Comparison of ENCODE assay signal across 10 mouse cellular contexts in the genomic region with DNA sequence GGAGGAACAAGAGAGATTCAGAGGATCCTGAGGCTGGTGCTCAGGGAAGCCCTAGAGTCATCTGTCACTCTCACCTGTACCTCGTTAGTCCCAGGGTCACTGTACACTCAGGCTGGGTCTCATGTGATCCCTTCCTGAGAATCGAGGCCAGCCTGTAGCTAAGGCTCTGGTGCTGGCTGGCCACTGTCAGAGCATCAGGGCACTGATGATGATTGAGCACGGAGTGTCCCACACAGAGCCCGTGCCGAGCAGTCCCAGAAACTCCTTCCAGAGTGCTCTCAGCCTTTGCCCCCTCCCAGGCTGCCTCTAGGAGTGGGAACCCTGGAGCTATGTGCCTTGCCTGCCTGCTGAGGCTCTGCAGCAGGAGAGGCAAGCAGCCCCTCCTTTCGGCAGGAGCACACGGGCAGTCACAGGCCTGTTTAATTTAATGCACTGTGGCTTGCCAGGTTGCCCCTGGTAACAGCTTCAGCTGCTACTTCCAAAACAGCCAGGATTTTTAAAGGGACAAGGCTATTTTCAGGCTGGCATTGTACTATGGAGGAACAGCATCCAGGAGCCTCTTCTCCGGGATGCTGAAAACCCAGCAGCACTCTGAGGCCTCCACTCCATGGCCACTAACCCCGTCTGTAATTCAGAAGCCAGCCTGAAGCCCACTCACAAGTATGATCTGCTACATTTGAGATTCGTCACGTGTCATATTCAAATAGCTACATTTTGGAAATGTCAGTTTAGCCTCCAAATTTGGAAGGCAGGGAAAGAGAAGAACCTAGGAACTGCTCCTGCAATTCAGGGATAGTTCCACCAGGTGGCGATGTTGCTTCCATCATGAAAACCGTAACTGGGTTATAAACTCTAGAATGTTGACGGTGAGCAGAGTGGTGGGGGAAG. TPM values are rescaled to one million over a fixed set of nuclear protein-coding genes. Genes with fewer than 3 reads are reported as not detected.
DNase-seq lines count a peak whose midpoint lies in the region; ATAC-seq lines count a peak whose summit lies in the region.
"Had no signal": no experiment of that assay in that cellular context is flagged by ENCODE, and none has a peak within 500 bp of the region (broad histone marks: within the 10 kb centered on the region; RNA-seq: fewer than 3 reads in every experiment).

No protein-coding gene starts in this region.

- no peak overlapping the region for H3K4me3 ChIP-seq in heart, embryonic 12.5 days
- no peak overlapping the region for H3K4me3 ChIP-seq in embryonic facial prominence, embryonic 12.5 days
- no peak overlapping the region for H3K4me3 ChIP-seq in hindbrain, embryonic 11.5 days (ENCODE audit: low read depth, low read length)
- H3K4me3 ChIP-seq: myocyte had no signal

- no peaks in the 10 kb centered on the region for H3K9me3 ChIP-seq in heart, embryonic 12.5 days (replicated peaks)
- no peaks in the 10 kb centered on the region for H3K9me3 ChIP-seq in embryonic facial prominence, embryonic 12.5 days
- H3K9me3 ChIP-seq in hindbrain, embryonic 11.5 days (ENCODE audit: control insufficient read depth, low read length) = no peaks in the 10 kb centered on the region

- H3K36me3 ChIP-seq in heart, embryonic 12.5 days = no peaks in the 10 kb centered on the region
- no peaks in the 10 kb centered on the region for H3K36me3 ChIP-seq in embryonic facial prominence, embryonic 12.5 days
- H3K36me3 ChIP-seq in hindbrain, embryonic 11.5 days (ENCODE audit: control insufficient read depth, insufficient read depth, low read length) = no peaks in the 10 kb centered on the region

- no peak for ATAC-seq in heart, embryonic 12.5 days (ENCODE audit: insufficient number of reproducible peaks, low FRiP score)
- ATAC-seq in embryonic facial prominence, embryonic 12.5 days (ENCODE audit: insufficient number of reproducible peaks, insufficient read depth, low FRiP score, low TSS enrichment) = peak; percentile 49
- peak; percentile 76 for ATAC-seq in hindbrain, embryonic 11.5 days (ENCODE audit: low FRiP score)
- peak; percentile 70 for ATAC-seq in megakaryocyte progenitor cell, adult 5-6 weeks (replicated peaks; ENCODE audit: poor library complexity)
- ATAC-seq: Patski had no signal

- H3K9ac ChIP-seq in heart, embryonic 12.5 days = no peak overlapping the region
- no peak overlapping the region for H3K9ac ChIP-seq in embryonic facial prominence, embryonic 12.5 days
- H3K9ac ChIP-seq in hindbrain, embryonic 11.5 days (ENCODE audit: low read depth, low read length) = no peak overlapping the region

- no peak overlapping the region for H3K27ac ChIP-seq in heart, embryonic 12.5 days (ENCODE audit: poor library complexity, severe bottlenecking)
- H3K27ac ChIP-seq in embryonic facial prominence, embryonic 12.5 days = 0 out of 2 replicates have a peak overlapping the region, but pooled peaks have one; percentile 7
- no peak overlapping the region for H3K27ac ChIP-seq in hindbrain, embryonic 11.5 days (ENCODE audit: low read depth, low read length)

- 29% methylated on average over 14 of the region's 14 CpGs for WGBS in heart, embryonic 12.5 days
- WGBS in embryonic facial prominence, embryonic 12.5 days = 22% methylated on average over 14 of the region's 14 CpGs
- 30% methylated on average over 14 of the region's 14 CpGs for WGBS in hindbrain, embryonic 11.5 days

- no peak overlapping the region for H3K4me2 ChIP-seq in heart, embryonic 12.5 days
- no peak overlapping the region for H3K4me2 ChIP-seq in embryonic facial prominence, embryonic 12.5 days (replicated peaks)
- no peak overlapping the region for H3K4me2 ChIP-seq in hindbrain, embryonic 11.5 days (replicated peaks; ENCODE audit: low read depth, low read length)

- H3K27me3 ChIP-seq in heart, embryonic 12.5 days (replicated peaks) = peaks cover 68% of the 10 kb centered on the region
- H3K27me3 ChIP-seq in embryonic facial prominence, embryonic 12.5 days = peaks cover 19% of the 10 kb centered on the region
- no peaks in the 10 kb centered on the region for H3K27me3 ChIP-seq in hindbrain, embryonic 11.5 days (ENCODE audit: control insufficient read depth, insufficient read depth, low read length)
- H3K27me3 ChIP-seq: Patski had no signal

- 0 out of 2 replicates have a peak, but pooled peaks cover 5% of the 10 kb centered on the region for H3K4me1 ChIP-seq in heart, embryonic 12.5 days (replicated peaks)
- peaks cover 8% of the 10 kb centered on the region for H3K4me1 ChIP-seq in embryonic facial prominence, embryonic 12.5 days
- H3K4me1 ChIP-seq in hindbrain, embryonic 11.5 days (replicated peaks; ENCODE audit: control insufficient read depth, insufficient read depth, low read length) = 0 out of 2 replicates have a peak, but pooled peaks cover 2% of the 10 kb centered on the region

- DNase-seq in heart, adult 18-20 months = peak; percentile 26 to 79
- peak; percentile 53 to 56 for DNase-seq in adrenal gland, postnatal 36 days
- DNase-seq in hindbrain, embryonic 11.5 days (ENCODE audit: low spot score) = peak; percentile 80
- peak; percentile 79 to 90 for DNase-seq in layer of hippocampus, postnatal 25 days (ENCODE audit: extremely low spot score in 1 of 2, low spot score in 1 of 2)
- peak; percentile 43 for DNase-seq in spleen, adult 12 weeks (ENCODE audit: low spot score)

RNA-seq across cellular contexts. Expression of a gene that starts 8.3 kb away (rescaled TPM):
- not detected for total RNA-seq in heart, adult 18-20 months (2021)
- 0.57 and 0.91 TPM in 2 replicates for polyA plus RNA-seq in heart, embryonic 12.5 days (2016; fragmentation: Nextera tagmentation; extraction: Ambion mirVana)
- not detected for total RNA-seq in adrenal gland, postnatal 36 days (2021)
- polyA plus RNA-seq in embryonic facial prominence, embryonic 12.5 days (2016; fragmentation: Nextera tagmentation; extraction: Ambion mirVana) = 0.61 and 0.95 TPM in 2 replicates
- polyA plus RNA-seq in hindbrain, embryonic 11.5 days (2014; fragmentation: Nextera tagmentation; extraction: Ambion mirVana) = 0.08 and 0.13 TPM in 2 replicates
- under 1 TPM; 0.38 to 0.59 TPM for total RNA-seq in layer of hippocampus, postnatal 25 days (2021)
- not detected in 2 replicates for total RNA-seq in megakaryocyte progenitor cell, adult 5-6 weeks (2015)
- total RNA-seq in megakaryocyte progenitor cell, adult 5-6 weeks (2017) = not detected in 2 replicates

RNA-seq across cellular contexts. Expression of a gene that starts 13.5 kb away (rescaled TPM):
- total RNA-seq in heart, adult 18-20 months (2021) = not detected
- 0.50 and 1.5 TPM in 2 replicates for polyA plus RNA-seq in heart, embryonic 12.5 days (2016; fragmentation: Nextera tagmentation; extraction: Ambion mirVana)
- total RNA-seq in adrenal gland, postnatal 36 days (2021) = not detected
- 0.40 and 0.76 TPM in 2 replicates for polyA plus RNA-seq in embryonic facial prominence, embryonic 12.5 days (2016; fragmentation: Nextera tagmentation; extraction: Ambion mirVana)
- 0.17 and 0.19 TPM in 2 replicates for polyA plus RNA-seq in hindbrain, embryonic 11.5 days (2014; fragmentation: Nextera tagmentation; extraction: Ambion mirVana)
- total RNA-seq in layer of hippocampus, postnatal 25 days (2021) = not detected
- total RNA-seq in megakaryocyte progenitor cell, adult 5-6 weeks (2015) = not detected in 2 replicates
- not detected in 2 replicates for total RNA-seq in megakaryocyte progenitor cell, adult 5-6 weeks (2017)
- polyA plus RNA-seq: myocyte, Patski had no signal

RNA-seq across cellular contexts. Expression of a gene that starts 20.3 kb away (rescaled TPM):
- total RNA-seq in heart, adult 18-20 months (2021) = 1 to 10 TPM; 4.8 to 4.9 TPM
- 12.3 and 13.6 TPM in 2 replicates for polyA plus RNA-seq in heart, embryonic 12.5 days (2016; fragmentation: Nextera tagmentation; extraction: Ambion mirVana)
- 1 to 10 TPM; 3.9 to 5.7 TPM for total RNA-seq in adrenal gland, postnatal 36 days (2021)
- 15.3 and 16.9 TPM in 2 replicates for polyA plus RNA-seq in embryonic facial prominence, embryonic 12.5 days (2016; fragmentation: Nextera tagmentation; extraction: Ambion mirVana)
- polyA plus RNA-seq in hindbrain, embryonic 11.5 days (2014; fragmentation: Nextera tagmentation; extraction: Ambion mirVana) = 9.6 and 10.3 TPM in 2 replicates
- 1 to 10 TPM; 6.2 to 6.4 TPM for total RNA-seq in layer of hippocampus, postnatal 25 days (2021)
- 3.7 and 6.6 TPM in 2 replicates for total RNA-seq in megakaryocyte progenitor cell, adult 5-6 weeks (2015)
- 7.7 and 8.8 TPM in 2 replicates for total RNA-seq in megakaryocyte progenitor cell, adult 5-6 weeks (2017)

RNA-seq across cellular contexts. Expression of a gene that starts 48.2 kb away (rescaled TPM):
- 10 to 100 TPM; 18.9 to 20.2 TPM for total RNA-seq in heart, adult 18-20 months (2021)
- 55.6 and 57.7 TPM in 2 replicates for polyA plus RNA-seq in heart, embryonic 12.5 days (2016; fragmentation: Nextera tagmentation; extraction: Ambion mirVana)
- 10 to 100 TPM; 23.4 to 24.4 TPM for total RNA-seq in adrenal gland, postnatal 36 days (2021)
- polyA plus RNA-seq in embryonic facial prominence, embryonic 12.5 days (2016; fragmentation: Nextera tagmentation; extraction: Ambion mirVana) = 106 and 109 TPM in 2 replicates
- 78.5 and 95.4 TPM in 2 replicates for polyA plus RNA-seq in hindbrain, embryonic 11.5 days (2014; fragmentation: Nextera tagmentation; extraction: Ambion mirVana)
- total RNA-seq in layer of hippocampus, postnatal 25 days (2021) = 10 to 100 TPM; 40.1 to 47.6 TPM
- total RNA-seq in megakaryocyte progenitor cell, adult 5-6 weeks (2015) = 32.2 and 42.5 TPM in 2 replicates
- total RNA-seq in megakaryocyte progenitor cell, adult 5-6 weeks (2017) = 24.9 and 28.2 TPM in 2 replicates
